Mouse (Mus musculus) liver, embryonic 11.5 days (tissue): ENCODE results near the gene Fbxo9. TPM values are rescaled to one million over a fixed set of nuclear protein-coding genes. Genes with fewer than 3 reads are reported as not detected.

Source experiments
- ATAC-seq: fragments of 200-750 bp; cut with Nextera tagmentation; replicated peaks from 2 replicates; pipeline ENCODE4 v1.8.0; 2017; ENCODE audit warnings: moderate number of reproducible peaks, mild to moderate bottlenecking, moderate TSS enrichment, moderate library complexity; ENCODE audit not compliant: low FRiP score
- DNase-seq: peaks from one replicate; pipeline ENCODE4 v3.0.0-alpha.2; 2017; ENCODE audit warnings: low spot score
- H3K27ac ChIP-seq: fragments of 300-500 bp; sonication (generic); 2 replicates; pipeline ENCODE4 v1.5.1; 2014; ENCODE audit warnings: mild to moderate bottlenecking, low read depth, low read length, control low read depth
- H3K27me3 ChIP-seq: fragments of 300-500 bp; sonication (generic); replicated peaks from 2 replicates; pipeline ENCODE4 v1.6.1; 2014; ENCODE audit warnings: low read length, mixed read lengths; ENCODE audit not compliant: control insufficient read depth, insufficient read depth
- H3K36me3 ChIP-seq: fragments of 300-500 bp; sonication (generic); 2 replicates; pipeline ENCODE4 v1.6.1; 2014; ENCODE audit warnings: mild to moderate bottlenecking, low read length, moderate library complexity, mixed read lengths; ENCODE audit not compliant: control insufficient read depth, insufficient read depth
- H3K4me1 ChIP-seq: fragments of 300-500 bp; sonication (generic); replicated peaks from 2 replicates; pipeline ENCODE4 v1.6.1; 2014; ENCODE audit warnings: low read length, mixed read lengths; ENCODE audit not compliant: control insufficient read depth, insufficient read depth
- H3K4me2 ChIP-seq: fragments of 300-500 bp; sonication (generic); 2 replicates; pipeline ENCODE4 v1.6.1; 2014; ENCODE audit warnings: mild to moderate bottlenecking, control low read depth, moderate library complexity
- H3K4me3 ChIP-seq: fragments of 300-500 bp; sonication (generic); 2 replicates; pipeline ENCODE4 v1.5.1; 2014; ENCODE audit warnings: low read depth, low read length, control low read depth
- H3K9ac ChIP-seq: fragments of 300-500 bp; sonication (generic); 2 replicates; pipeline ENCODE4 v1.6.1; 2014; ENCODE audit warnings: low read depth, low read length, control low read depth
- H3K9me3 ChIP-seq: fragments of 300-500 bp; sonication (generic); 2 replicates; pipeline ENCODE4 v1.6.1; 2016; ENCODE audit warnings: low read length, inconsistent platforms, mixed read lengths; ENCODE audit not compliant: control insufficient read depth
- WGBS: fragments of 180-500 bp; shearing (Covaris S2); extraction: QIAGEN DNeasy Blood & Tissue Kit; methylation state at CpG from one replicate; pipeline ENCODE4 v1.1.7; 2014; 5-methylcytosine and 5-hydroxymethylcytosine counted together
- polyA plus RNA-seq: library from polyadenylated mRNA; unstranded; fragments of >200 nt; fragmentation: Nextera tagmentation; extraction: Ambion mirVana; gene quantifications from 2 replicates; pipeline ENCODE4 v1.2.1, GENCODE M21; 2014

Fbxo9 gene
- polyA plus RNA-seq, 1 experiment from 2014 or later = 56.6 TPM

DNA sequence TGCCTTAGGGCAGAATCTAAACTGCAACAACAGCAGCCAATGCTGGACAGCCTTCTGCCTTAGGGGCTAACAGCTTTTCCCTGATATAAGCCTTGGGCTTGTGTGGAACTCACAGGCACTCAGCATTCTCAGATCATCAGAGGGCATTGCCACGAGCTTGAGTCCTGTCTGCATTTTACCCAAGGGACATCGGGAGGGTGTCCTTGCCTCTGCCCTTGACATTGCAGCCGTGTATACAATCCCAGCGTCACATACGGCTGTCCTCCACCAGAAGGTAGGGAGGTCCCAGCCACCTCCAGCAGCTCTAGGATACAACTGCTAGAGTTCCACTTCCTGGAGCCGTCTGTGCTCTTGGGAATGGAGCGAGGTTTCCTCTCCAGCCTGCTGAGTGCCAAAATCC is 19.9 kb downstream of the Fbxo9 start:
- Histone ChIP-seq H3K27ac (no peak overlapping the region), H3K9ac (no peak overlapping the region), H3K4me3 (no peak overlapping the region), H3K9me3 (no peaks in the 10 kb centered on the region), H3K36me3 (peaks cover 23% of the 10 kb centered on the region), H3K4me2 (no peak overlapping the region), H3K4me1 (no peaks in the 10 kb centered on the region), H3K27me3 (no peaks in the 10 kb centered on the region)
- DNase-seq (no peak), ATAC-seq (no peak)
- 83% methylated on average over 7 of the region's 7 CpGs for WGBS

- DNase-seq (no peak), ATAC-seq (no peak)
- Histone ChIP-seq H3K27me3 (no peaks in the 10 kb centered on the region), H3K4me2 (no peak overlapping the region), H3K4me3 (no peak overlapping the region), H3K36me3 (peaks cover 27% of the 10 kb centered on the region), H3K9me3 (no peaks in the 10 kb centered on the region), H3K9ac (no peak overlapping the region), H3K4me1 (no peaks in the 10 kb centered on the region), H3K27ac (no peak overlapping the region)
- 72% methylated on average over 4 of the region's 4 CpGs for WGBS
Observed at GRCm38 (mm10) chr9:78088521-78088920, 20.3 kb downstream of the Fbxo9 start.

GRCm38 (mm10) chr9:78087751-78088150 is 21.1 kb downstream of the Fbxo9 start:
- H3K9me3 ChIP-seq = no peaks in the 10 kb centered on the region
- H3K4me1 ChIP-seq = no peaks in the 10 kb centered on the region
- H3K4me3 ChIP-seq = no peak overlapping the region
- ATAC-seq (no peak), DNase-seq (no peak)
- 91% methylated on average over 9 of the region's 9 CpGs for WGBS
- H3K9ac ChIP-seq = no peak overlapping the region
- peaks cover 30% of the 10 kb centered on the region for H3K36me3 ChIP-seq
- no peak overlapping the region for H3K27ac ChIP-seq
- no peaks in the 10 kb centered on the region for H3K27me3 ChIP-seq
- H3K4me2 ChIP-seq = no peak overlapping the region

GRCm38 (mm10) chr9:78085722-78086287 is 23.1 kb downstream of the Fbxo9 start:
- Histone ChIP-seq H3K4me1 (no peaks in the 10 kb centered on the region), H3K27ac (no peak overlapping the region), H3K36me3 (peaks cover 34% of the 10 kb centered on the region), H3K4me2 (no peak overlapping the region), H3K9ac (no peak overlapping the region), H3K4me3 (no peak overlapping the region), H3K9me3 (no peaks in the 10 kb centered on the region), H3K27me3 (no peaks in the 10 kb centered on the region)
- WGBS = 83% methylated on average over 14 of the region's 14 CpGs
- ATAC-seq (no peak), DNase-seq (no peak)

GRCm38 (mm10) chr9:78084341-78084740 is 24.5 kb downstream of the Fbxo9 start:
- peaks cover 38% of the 10 kb centered on the region for H3K36me3 ChIP-seq
- ATAC-seq = no peak

GRCm38 (mm10) chr9:78081835-78082234 is 27.0 kb downstream of the Fbxo9 start:
- Histone ChIP-seq H3K36me3 (peaks cover 38% of the 10 kb centered on the region), H3K27me3 (no peaks in the 10 kb centered on the region), H3K27ac (no peak overlapping the region), H3K9me3 (no peaks in the 10 kb centered on the region), H3K4me3 (no peak overlapping the region), H3K4me1 (no peaks in the 10 kb centered on the region), H3K9ac (no peak overlapping the region), H3K4me2 (no peak overlapping the region)
- WGBS = 86% methylated on average over 7 of the region's 7 CpGs
- ATAC-seq (no peak), DNase-seq (no peak)

More at GRCm38 (mm10) chr9:78084341-78084740, 24.5 kb downstream of the Fbxo9 start:
- no peaks in the 10 kb centered on the region for H3K4me1 ChIP-seq
- no peaks in the 10 kb centered on the region for H3K9me3 ChIP-seq
- H3K9ac ChIP-seq = no peak overlapping the region
- no peaks in the 10 kb centered on the region for H3K27me3 ChIP-seq
- no peak for DNase-seq
- no peak overlapping the region for H3K4me3 ChIP-seq
- no peak overlapping the region for H3K27ac ChIP-seq
- 90% methylated on average over 4 of the region's 4 CpGs for WGBS
- H3K4me2 ChIP-seq = no peak overlapping the region

DNA sequence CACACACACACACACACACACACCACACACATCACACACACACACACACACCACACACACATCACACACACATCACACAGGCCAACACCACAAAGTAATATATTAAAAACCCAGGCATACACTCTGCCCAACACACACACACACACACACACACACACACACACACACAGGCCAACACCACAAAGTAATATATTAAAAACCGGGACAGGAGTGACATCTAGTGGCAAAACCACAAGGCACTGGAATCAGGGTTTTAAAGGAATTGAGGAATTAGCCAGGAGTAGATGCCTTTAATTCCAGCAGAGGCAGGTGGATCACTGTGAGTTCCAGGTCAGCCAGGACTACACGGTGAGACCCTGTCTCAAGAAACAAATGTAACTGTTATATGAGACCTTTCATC is 30.6 kb downstream of the Fbxo9 start:
- no peak overlapping the region for H3K4me3 ChIP-seq
- no peaks in the 10 kb centered on the region for H3K27me3 ChIP-seq
- WGBS = 45% methylated on average over 2 of the region's 2 CpGs
- H3K9me3 ChIP-seq = no peaks in the 10 kb centered on the region
- no peak overlapping the region for H3K4me2 ChIP-seq
- no peak overlapping the region for H3K27ac ChIP-seq
- ATAC-seq (no peak), DNase-seq (no peak)
- H3K4me1 ChIP-seq = no peaks in the 10 kb centered on the region
- H3K36me3 ChIP-seq = peaks cover 12% of the 10 kb centered on the region
- no peak overlapping the region for H3K9ac ChIP-seq

DNA sequence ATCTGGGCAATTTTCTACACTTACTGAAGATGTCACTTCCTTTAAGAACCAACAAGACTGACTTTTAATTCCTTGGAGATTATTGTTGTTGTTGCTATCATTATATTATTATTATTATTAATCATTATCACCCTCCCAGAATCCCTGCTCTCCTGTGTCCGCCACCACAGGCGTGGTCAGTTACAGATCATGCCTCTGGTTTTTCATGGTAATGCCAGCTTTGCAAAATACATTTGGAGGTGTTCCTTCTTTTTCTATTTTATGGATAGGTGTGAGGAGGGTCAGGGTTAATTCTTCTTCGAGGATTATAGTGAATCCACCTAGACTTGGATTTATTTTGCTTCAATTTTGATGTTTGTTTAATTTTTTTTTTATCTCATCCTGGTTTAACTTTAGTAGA is 33.6 kb downstream of the Fbxo9 start:
- Histone ChIP-seq H3K9me3 (no peaks in the 10 kb centered on the region), H3K27me3 (no peaks in the 10 kb centered on the region), H3K4me3 (no peak overlapping the region), H3K36me3 (no peaks in the 10 kb centered on the region), H3K4me2 (no peak overlapping the region), H3K9ac (no peak overlapping the region), H3K4me1 (no peaks in the 10 kb centered on the region), H3K27ac (no peak overlapping the region)
- WGBS = 87% methylated on average over 3 of the region's 3 CpGs
- DNase-seq = no peak
- no peak for ATAC-seq

DNA sequence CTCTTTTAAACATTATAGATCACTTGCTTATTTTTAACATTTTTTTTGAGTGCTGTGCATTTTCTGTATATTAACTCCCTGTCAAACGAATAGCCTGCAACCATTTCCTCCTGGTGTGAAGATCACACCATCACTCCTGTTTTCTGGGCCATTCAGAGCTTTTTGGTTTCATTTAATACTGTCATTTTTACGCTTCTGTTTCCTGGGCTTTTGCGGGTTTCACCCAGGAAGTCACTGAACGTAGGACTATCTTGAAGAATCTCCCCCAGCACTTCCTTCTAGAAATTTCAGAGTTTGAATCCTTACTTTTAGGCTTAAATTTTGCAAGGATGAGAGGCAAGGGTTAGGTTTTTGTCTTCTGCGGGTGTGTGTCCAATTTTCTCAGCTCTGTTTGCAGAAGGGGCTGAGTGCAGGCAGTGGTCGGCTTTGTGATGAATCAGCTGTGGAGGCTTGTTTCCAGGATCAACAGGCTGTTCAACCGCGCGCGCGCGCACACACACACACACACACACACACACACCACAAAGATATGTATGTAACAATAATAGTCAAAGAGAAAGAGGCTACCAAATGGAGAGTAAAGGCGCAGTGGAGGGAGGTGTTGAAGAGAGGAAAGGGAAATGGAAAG is 35.0 kb downstream of the Fbxo9 start:
- no peak overlapping the region for H3K9ac ChIP-seq
- H3K9me3 ChIP-seq = no peaks in the 10 kb centered on the region
- DNase-seq (no peak), ATAC-seq (no peak)
- no peaks in the 10 kb centered on the region for H3K27me3 ChIP-seq
- no peak overlapping the region for H3K27ac ChIP-seq
- no peak overlapping the region for H3K4me2 ChIP-seq
- no peaks in the 10 kb centered on the region for H3K4me1 ChIP-seq
- no peaks in the 10 kb centered on the region for H3K36me3 ChIP-seq
- no peak overlapping the region for H3K4me3 ChIP-seq
- WGBS = 83% methylated on average over 13 of the region's 13 CpGs
